Mouse (Mus musculus): ENCODE measurements at regions not wholly inside any gene's neighbourhood (a gene's known extent, or its start where the extent isn't known, plus 50 kb on each side); places are given as distances from the start of the nearest gene placed in this dataset.
A peak's percentile ranks its signal among the peaks of the same experiment; 100 is the strongest.

GRCm38 (mm10) chr6:59667356-59667755 lies 241.3 kb upstream of the Gprin3 start:
- no peak overlapping the region for H3K4me3 ChIP-seq (replicated peaks in 1 of 3; ENCODE audit: low read depth in 2 of 3, low read length in 2 of 3, poor library complexity in 1 of 3)
- no peak overlapping the region for H3K27ac ChIP-seq (ENCODE audit: insufficient read depth, low read depth)
- H3K4me1 ChIP-seq (ENCODE audit: control insufficient read depth in 1 of 2, insufficient read depth in 2 of 2): no peaks in the 10 kb centered on the region
- no peak overlapping the region for H3K4me2 ChIP-seq (ENCODE audit: insufficient read depth, low read depth, poor library complexity, severe bottlenecking)
- H3K9me3 ChIP-seq (replicated peaks; ENCODE audit: low read length): no peaks in the 10 kb centered on the region
- no peaks in the 10 kb centered on the region for H3K79me2 ChIP-seq (replicated peaks; ENCODE audit: control insufficient read depth, extremely low read depth, insufficient read depth, poor library complexity, severe bottlenecking)
- dilution Hi-C loops (cut with MboI; ENCODE audit: extremely low pct_ligation_motif_present, extremely low pct_unique_long_range_greater_than_20kb, low sequenced_read_pairs): no loop called here
- in situ Hi-C loops (cut with MboI; ENCODE audit: low pct_ligation_motif_present, low pct_unique_long_range_greater_than_20kb, low sequenced_read_pairs): no loop called here
- DNase-seq (ENCODE audit: extremely low read depth): peak; percentile 30
- no peaks in the 10 kb centered on the region for H3K27me3 ChIP-seq (replicated peaks)
- TF ChIP-seq CTCF (conservative IDR thresholded peaks at IDR 0.05 in 1 of 2, IDR thresholded peaks at IDR 0.05 in 1 of 2; ENCODE audit: low read depth in 2 of 2, low read length in 2 of 2): peak in 1 of 2 experiments; percentile 45; a peak in 2 of 4 replicates
- no peak for TF ChIP-seq CHD1 (IDR thresholded peaks at IDR 0.05; ENCODE audit: low read depth, low read length)
- TF ChIP-seq RAD21 (IDR thresholded peaks at IDR 0.05; ENCODE audit: low read depth, low read length): peak; percentile 49
- no peak overlapping the region for H3K9ac ChIP-seq (ENCODE audit: insufficient read depth, low read depth)
- H3K36me3 ChIP-seq (replicated peaks in 1 of 2; ENCODE audit: control insufficient read depth in 1 of 2, insufficient read depth in 1 of 2, low read length in 1 of 2): no peaks in the 10 kb centered on the region

All from CH12.LX (cell line).